Mouse (Mus musculus): ENCODE results near the gene C1qtnf7. TPM values are rescaled to one million over a fixed set of nuclear protein-coding genes. Genes with fewer than 3 reads are reported as not detected.

The C1qtnf7 gene
- polyA plus RNA-seq, 1 experiment: not detected

DNA sequence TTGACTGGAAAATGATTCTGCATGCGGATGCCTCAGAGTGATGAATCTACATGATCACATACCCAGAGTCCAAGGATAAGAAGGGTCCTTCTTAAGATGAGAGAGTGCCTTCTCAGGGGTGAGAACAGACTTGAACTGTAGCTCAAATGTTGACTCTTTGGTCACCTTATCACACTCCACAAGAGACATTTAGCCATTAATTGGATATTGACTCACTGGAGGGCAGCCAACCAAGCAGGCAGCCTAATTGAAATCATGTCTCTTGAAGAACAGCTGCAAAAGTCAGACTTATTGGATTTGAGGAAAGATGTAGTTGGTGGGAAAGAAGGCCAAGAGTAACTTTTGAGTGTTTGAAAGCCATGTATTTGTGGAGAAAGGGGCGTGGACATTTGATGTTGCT lies 4.2 kb upstream of the C1qtnf7 start:
- Histone ChIP-seq H3K9ac (ENCODE audit: low read depth, poor library complexity, severe bottlenecking) (no peak overlapping the region), H3K4me3 (ENCODE audit: low read depth, low read length) (no peak overlapping the region), H3K27ac (ENCODE audit: insufficient read depth, low read length) (no peak overlapping the region), H3K36me3 (ENCODE audit: control insufficient read depth, insufficient read depth, low read length, poor library complexity, severe bottlenecking) (no peaks in the 10 kb centered on the region), H3K9me3 (replicated peaks; ENCODE audit: control insufficient read depth, insufficient read depth, low read length, poor library complexity, severe bottlenecking) (no peaks in the 10 kb centered on the region), H3K27me3 (ENCODE audit: control insufficient read depth, insufficient read depth, low read length, poor library complexity, severe bottlenecking) (no peaks in the 10 kb centered on the region; the same call in 1 of the 2 replicates), H3K4me1 (ENCODE audit: control insufficient read depth, insufficient read depth, low read length) (no peaks in the 10 kb centered on the region)
- TF ChIP-seq POLR2A (IDR thresholded peaks at IDR 0.05; ENCODE audit: insufficient read depth, low read length): no peak
- TF ChIP-seq CTCF (IDR thresholded peaks at IDR 0.05; ENCODE audit: low read depth, low read length): no peak
- TF ChIP-seq EP300 (IDR thresholded peaks at IDR 0.05; ENCODE audit: insufficient read depth, low read depth, low read length): no peak

DNA sequence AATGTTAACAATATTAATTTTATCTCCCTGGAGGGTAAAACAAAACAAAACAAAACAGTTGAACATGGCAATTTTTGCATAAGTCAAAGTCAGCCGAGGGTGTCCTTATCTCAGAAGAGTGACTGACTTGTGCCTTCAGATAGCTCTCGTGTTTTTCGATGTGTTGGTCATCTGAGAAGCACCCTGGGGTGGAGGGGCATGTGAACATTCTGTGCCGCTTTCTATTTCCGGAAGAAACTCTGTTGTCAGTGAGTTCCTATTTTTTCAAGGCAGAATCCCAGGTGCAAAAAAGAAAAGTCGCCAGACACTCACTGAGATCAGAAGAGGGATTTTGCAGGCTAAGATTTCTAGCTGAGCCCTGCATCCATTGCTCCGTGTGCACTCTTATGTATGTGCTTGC lies 1.2 kb downstream of the C1qtnf7 start:
- no peaks in the 10 kb centered on the region for H3K9me3 ChIP-seq (replicated peaks; ENCODE audit: control insufficient read depth, insufficient read depth, low read length, poor library complexity, severe bottlenecking)
- H3K4me1 ChIP-seq (ENCODE audit: control insufficient read depth, insufficient read depth, low read length): no peaks in the 10 kb centered on the region
- H3K9ac ChIP-seq (ENCODE audit: low read depth, poor library complexity, severe bottlenecking): no peak overlapping the region
- no peak overlapping the region for H3K27ac ChIP-seq (ENCODE audit: insufficient read depth, low read length)
- H3K4me3 ChIP-seq (ENCODE audit: low read depth, low read length): no peak overlapping the region
- H3K36me3 ChIP-seq (ENCODE audit: control insufficient read depth, insufficient read depth, low read length, poor library complexity, severe bottlenecking): no peaks in the 10 kb centered on the region
- no peaks in the 10 kb centered on the region for H3K27me3 ChIP-seq (ENCODE audit: control insufficient read depth, insufficient read depth, low read length, poor library complexity, severe bottlenecking)
- TF ChIP-seq CTCF (IDR thresholded peaks at IDR 0.05; ENCODE audit: low read depth, low read length) (no peak), EP300 (IDR thresholded peaks at IDR 0.05; ENCODE audit: insufficient read depth, low read depth, low read length) (no peak), POLR2A (IDR thresholded peaks at IDR 0.05; ENCODE audit: insufficient read depth, low read length) (no peak)

DNA sequence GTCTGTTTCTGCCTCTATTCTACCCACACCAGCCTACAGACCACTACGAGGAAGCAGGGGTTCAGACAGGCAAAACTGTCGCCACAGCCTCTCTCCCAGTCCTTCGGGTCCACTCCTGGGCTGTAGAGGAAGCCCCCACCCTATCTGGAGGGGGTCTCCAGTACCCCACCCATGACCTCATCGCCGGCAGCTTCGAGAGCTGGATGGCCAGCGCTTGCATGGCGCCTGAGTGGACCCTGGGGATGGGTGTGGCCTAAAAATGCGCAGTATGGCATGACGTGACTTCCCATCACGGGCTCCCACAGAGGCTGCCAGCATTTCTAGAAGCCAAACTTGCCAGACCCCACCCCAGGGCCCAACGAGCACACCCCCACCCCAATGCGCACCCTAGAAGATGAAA lies 2.0 kb downstream of the C1qtnf7 start:
- no peaks in the 10 kb centered on the region for H3K36me3 ChIP-seq (ENCODE audit: control insufficient read depth, insufficient read depth, low read length, poor library complexity, severe bottlenecking)
- no peak overlapping the region for H3K27ac ChIP-seq (ENCODE audit: insufficient read depth, low read length)
- no peak overlapping the region for H3K4me3 ChIP-seq (ENCODE audit: low read depth, low read length)
- H3K4me1 ChIP-seq (ENCODE audit: control insufficient read depth, insufficient read depth, low read length): no peaks in the 10 kb centered on the region
- H3K9me3 ChIP-seq (replicated peaks; ENCODE audit: control insufficient read depth, insufficient read depth, low read length, poor library complexity, severe bottlenecking): no peaks in the 10 kb centered on the region
- H3K27me3 ChIP-seq (ENCODE audit: control insufficient read depth, insufficient read depth, low read length, poor library complexity, severe bottlenecking): no peaks in the 10 kb centered on the region
- no peak overlapping the region for H3K9ac ChIP-seq (ENCODE audit: low read depth, poor library complexity, severe bottlenecking)
- TF ChIP-seq CTCF (IDR thresholded peaks at IDR 0.05; ENCODE audit: low read depth, low read length) (no peak), EP300 (IDR thresholded peaks at IDR 0.05; ENCODE audit: insufficient read depth, low read depth, low read length) (no peak), POLR2A (IDR thresholded peaks at IDR 0.05; ENCODE audit: insufficient read depth, low read length) (no peak)

DNA sequence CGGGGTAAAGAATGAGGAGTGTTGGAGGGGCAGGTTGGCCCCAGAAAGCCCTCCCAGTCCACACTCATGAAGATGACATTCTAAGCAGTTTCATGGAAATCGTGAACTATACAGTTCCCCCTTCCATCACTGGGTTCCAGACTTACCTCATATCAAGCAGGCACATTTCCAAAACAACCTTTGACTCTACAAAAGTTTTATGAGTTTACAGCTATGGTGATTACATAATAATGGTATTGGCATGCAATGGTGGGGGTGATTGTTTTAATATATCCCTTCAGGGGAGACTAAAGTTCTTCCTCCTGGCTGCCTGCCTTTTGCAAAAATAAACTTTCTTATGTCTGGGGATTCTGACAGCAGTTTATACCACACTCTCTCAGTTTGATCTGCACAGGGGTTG lies 4.6 kb downstream of the C1qtnf7 start:
- no peak overlapping the region for H3K9ac ChIP-seq (ENCODE audit: low read depth, poor library complexity, severe bottlenecking)
- no peaks in the 10 kb centered on the region for H3K36me3 ChIP-seq (ENCODE audit: control insufficient read depth, insufficient read depth, low read length, poor library complexity, severe bottlenecking)
- no peaks in the 10 kb centered on the region for H3K27me3 ChIP-seq (ENCODE audit: control insufficient read depth, insufficient read depth, low read length, poor library complexity, severe bottlenecking)
- H3K4me3 ChIP-seq (ENCODE audit: low read depth, low read length): no peak overlapping the region
- H3K4me1 ChIP-seq (ENCODE audit: control insufficient read depth, insufficient read depth, low read length): no peaks in the 10 kb centered on the region
- no peak overlapping the region for H3K27ac ChIP-seq (ENCODE audit: insufficient read depth, low read length)
- H3K9me3 ChIP-seq (replicated peaks; ENCODE audit: control insufficient read depth, insufficient read depth, low read length, poor library complexity, severe bottlenecking): no peaks in the 10 kb centered on the region
- TF ChIP-seq CTCF (IDR thresholded peaks at IDR 0.05; ENCODE audit: low read depth, low read length): no peak
- no peak for TF ChIP-seq EP300 (IDR thresholded peaks at IDR 0.05; ENCODE audit: insufficient read depth, low read depth, low read length)
- TF ChIP-seq POLR2A (IDR thresholded peaks at IDR 0.05; ENCODE audit: insufficient read depth, low read length): no peak

DNA sequence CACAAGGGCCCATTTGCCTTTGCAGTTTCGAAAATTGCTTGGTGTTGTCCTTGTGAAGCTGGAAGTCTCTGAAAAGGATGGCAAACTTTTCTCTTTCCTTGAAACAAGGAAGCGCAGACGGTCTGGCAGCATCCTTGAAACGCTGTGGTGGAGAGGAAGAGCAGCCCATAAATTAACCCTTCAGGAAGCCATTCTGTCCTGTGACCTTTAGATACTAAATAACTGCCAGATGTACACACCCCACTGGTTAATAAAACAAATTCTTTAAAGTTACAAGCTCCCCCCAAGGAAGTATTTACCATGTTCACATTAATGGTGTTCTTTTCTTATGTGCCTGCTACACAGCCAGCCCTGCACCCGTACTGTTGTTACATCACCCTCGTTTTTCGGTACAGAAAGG lies 6.0 kb downstream of the C1qtnf7 start:
- Histone ChIP-seq H3K4me3 (ENCODE audit: low read depth, low read length) (no peak overlapping the region), H3K9me3 (replicated peaks; ENCODE audit: control insufficient read depth, insufficient read depth, low read length, poor library complexity, severe bottlenecking) (no peaks in the 10 kb centered on the region), H3K36me3 (ENCODE audit: control insufficient read depth, insufficient read depth, low read length, poor library complexity, severe bottlenecking) (no peaks in the 10 kb centered on the region), H3K27ac (ENCODE audit: insufficient read depth, low read length) (no peak overlapping the region), H3K9ac (ENCODE audit: low read depth, poor library complexity, severe bottlenecking) (no peak overlapping the region), H3K4me1 (ENCODE audit: control insufficient read depth, insufficient read depth, low read length) (no peaks in the 10 kb centered on the region), H3K27me3 (ENCODE audit: control insufficient read depth, insufficient read depth, low read length, poor library complexity, severe bottlenecking) (no peaks in the 10 kb centered on the region)
- TF ChIP-seq EP300 (IDR thresholded peaks at IDR 0.05; ENCODE audit: insufficient read depth, low read depth, low read length) (no peak), POLR2A (IDR thresholded peaks at IDR 0.05; ENCODE audit: insufficient read depth, low read length) (no peak), CTCF (IDR thresholded peaks at IDR 0.05; ENCODE audit: low read depth, low read length) (no peak)

- Histone ChIP-seq H3K4me1 (ENCODE audit: control insufficient read depth, insufficient read depth, low read length) (no peaks in the 10 kb centered on the region), H3K27ac (ENCODE audit: insufficient read depth, low read length) (no peak overlapping the region)
- TF ChIP-seq EP300 (IDR thresholded peaks at IDR 0.05; ENCODE audit: insufficient read depth, low read depth, low read length): no peak
- no peak for TF ChIP-seq CTCF (IDR thresholded peaks at IDR 0.05; ENCODE audit: low read depth, low read length)
- no peak for TF ChIP-seq POLR2A (IDR thresholded peaks at IDR 0.05; ENCODE audit: insufficient read depth, low read length)
Observed at GRCm38 (mm10) chr5:43522866-43523265, 7.5 kb downstream of the C1qtnf7 start.

More at GRCm38 (mm10) chr5:43522866-43523265, 7.5 kb downstream of the C1qtnf7 start:
- H3K9me3 ChIP-seq (replicated peaks; ENCODE audit: control insufficient read depth, insufficient read depth, low read length, poor library complexity, severe bottlenecking): no peaks in the 10 kb centered on the region
- H3K9ac ChIP-seq (ENCODE audit: low read depth, poor library complexity, severe bottlenecking): no peak overlapping the region
- H3K36me3 ChIP-seq (ENCODE audit: control insufficient read depth, insufficient read depth, low read length, poor library complexity, severe bottlenecking): no peaks in the 10 kb centered on the region
- no peaks in the 10 kb centered on the region for H3K27me3 ChIP-seq (ENCODE audit: control insufficient read depth, insufficient read depth, low read length, poor library complexity, severe bottlenecking)
- H3K4me3 ChIP-seq (ENCODE audit: low read depth, low read length): no peak overlapping the region
